Mouse (Mus musculus) CH12.LX (cell line): ENCODE measurements around the gene Milr1. TPM values are rescaled to one million over a fixed set of nuclear protein-coding genes. Genes with fewer than 3 reads are reported as not detected.

Experiments used
- DNase-seq: peaks from one replicate; pipeline ENCODE4 v3.0.0-alpha.2; 2013; ENCODE audit errors: extremely low read depth
- H3K27ac ChIP-seq: 2 replicates; pipeline ENCODE4 v1.5.1; 2012; ENCODE audit warnings: low read depth, mild to moderate bottlenecking, control low read depth, moderate library complexity; ENCODE audit not compliant: insufficient read depth
- H3K27me3 ChIP-seq: replicated peaks from 2 replicates; pipeline ENCODE3; 2012; ENCODE audit warnings: inconsistent platforms
- H3K36me3 ChIP-seq, 2 experiments: replicated peaks in 1 of 2; 2 replicates each; pipeline versions ENCODE3 to v1.6.1; 2012; ENCODE audit warnings: inconsistent platforms in 1 of 2, low read length in 1 of 2, mild to moderate bottlenecking in 1 of 2, mixed read lengths in 1 of 2, moderate library complexity in 1 of 2; ENCODE audit not compliant: control insufficient read depth in 1 of 2, insufficient read depth in 1 of 2
- H3K4me1 ChIP-seq, 2 experiments: 2 replicates each; pipeline ENCODE4 v1.6.1; 2012; ENCODE audit warnings: inconsistent platforms in 1 of 2, moderate library complexity in 1 of 2; ENCODE audit not compliant: insufficient read depth in 2 of 2, control insufficient read depth in 1 of 2
- H3K4me2 ChIP-seq: 2 replicates; pipeline ENCODE4 v1.6.1; 2012; ENCODE audit warnings: low read depth, mild to moderate bottlenecking, control low read depth; ENCODE audit not compliant: poor library complexity, insufficient read depth, severe bottlenecking
- H3K4me3 ChIP-seq, 3 experiments: fragments of 150-350 bp in 1 of 3; sonication (generic) in 1 of 3; replicated peaks in 1 of 3; 2 replicates each; pipeline versions ENCODE3 to v1.5.1; 2011 to 2012; ENCODE audit warnings: low read depth in 2 of 3, low read length in 2 of 3, mild to moderate bottlenecking in 2 of 3, moderate library complexity in 2 of 3, control low read depth in 1 of 3, improper control_type of control experiment in 1 of 3, inconsistent platforms in 1 of 3, mixed read lengths in 1 of 3; ENCODE audit not compliant: poor library complexity in 1 of 3
- H3K79me2 ChIP-seq: replicated peaks from 2 replicates; pipeline ENCODE4 v1.6.1; 2012; ENCODE audit warnings: mild to moderate bottlenecking, moderate library complexity; ENCODE audit not compliant: control insufficient read depth, poor library complexity, insufficient read depth, severe bottlenecking; ENCODE audit errors: extremely low read depth
- H3K9ac ChIP-seq: 2 replicates; pipeline ENCODE4 v1.6.1; 2012; ENCODE audit warnings: low read depth, mild to moderate bottlenecking, control low read depth, moderate library complexity; ENCODE audit not compliant: insufficient read depth
- H3K9me3 ChIP-seq: replicated peaks from 2 replicates; pipeline ENCODE3; 2012; ENCODE audit warnings: low read length, inconsistent platforms, mixed read lengths
- CHD1 ChIP-seq: IDR thresholded peaks from 2 replicates; pipeline ENCODE4 v1.6.1; 2012; ENCODE audit warnings: low read depth, low read length, improper control_type of control experiment, inconsistent platforms
- CHD2 ChIP-seq: IDR thresholded peaks from 2 replicates; pipeline ENCODE4 v1.6.1; 2011; ENCODE audit warnings: low read length, improper control_type of control experiment
- CTCF ChIP-seq, 2 experiments: IDR thresholded peaks in 1 of 2; conservative IDR thresholded peaks in 1 of 2; 2 replicates each; pipeline ENCODE4 v1.5.1; 2011 to 2012; ENCODE audit warnings: low read depth in 2 of 2, low read length in 2 of 2, improper control_type of control experiment in 1 of 2, inconsistent platforms in 1 of 2, mild to moderate bottlenecking in 1 of 2, moderate library complexity in 1 of 2
- ELF1 ChIP-seq: IDR thresholded peaks from 2 replicates; pipeline ENCODE4 v1.6.1; 2014; ENCODE audit warnings: low read depth, mild to moderate bottlenecking, inconsistent platforms, low read length, improper control_type of control experiment
- HCFC1 ChIP-seq: IDR thresholded peaks from 2 replicates; pipeline ENCODE4 v1.6.1; 2012; ENCODE audit warnings: low read depth, mild to moderate bottlenecking, inconsistent platforms, low read length, improper control_type of control experiment
- JUN ChIP-seq: IDR thresholded peaks from 2 replicates; pipeline ENCODE4 v1.6.1; 2011; ENCODE audit warnings: low read depth, mild to moderate bottlenecking, low read length, improper control_type of control experiment, moderate library complexity; ENCODE audit not compliant: insufficient read depth
- JUND ChIP-seq: conservative IDR thresholded peaks from 2 replicates; pipeline ENCODE4 v1.6.1; 2011; ENCODE audit warnings: low read depth, low read length, improper control_type of control experiment
- MYC ChIP-seq: IDR thresholded peaks from 2 replicates; pipeline ENCODE4 v1.6.1; 2011; ENCODE audit warnings: low read depth, mild to moderate bottlenecking, improper control_type of control experiment, low read length
- NRF1 ChIP-seq: IDR thresholded peaks from 2 replicates; pipeline ENCODE4 v1.6.1; 2014; ENCODE audit warnings: low read depth, mild to moderate bottlenecking, inconsistent platforms, low read length, improper control_type of control experiment, moderate library complexity
- PAX5 ChIP-seq: IDR thresholded peaks from 2 replicates; pipeline ENCODE4 v1.6.1; 2012; ENCODE audit warnings: low read length, inconsistent platforms, mixed read lengths
- RCOR1 ChIP-seq: conservative IDR thresholded peaks from 2 replicates; pipeline ENCODE4 v1.6.1; 2012; ENCODE audit warnings: low read depth, mild to moderate bottlenecking, inconsistent platforms, low read length, improper control_type of control experiment
- TBP ChIP-seq: conservative IDR thresholded peaks from 2 replicates; pipeline ENCODE4 v1.6.1; 2011; ENCODE audit warnings: low read depth, low read length, improper control_type of control experiment
- TCF12 ChIP-seq: IDR thresholded peaks from 2 replicates; pipeline ENCODE4 v1.6.1; 2014; ENCODE audit warnings: low read depth, mild to moderate bottlenecking, inconsistent platforms, low read length, improper control_type of control experiment
- USF1 ChIP-seq: IDR thresholded peaks from 2 replicates; pipeline ENCODE4 v1.6.1; 2014; ENCODE audit warnings: low read depth, mild to moderate bottlenecking, inconsistent platforms, low read length, improper control_type of control experiment
- USF2 ChIP-seq: conservative IDR thresholded peaks from 2 replicates; pipeline ENCODE4 v1.6.1; 2011; ENCODE audit warnings: low read depth, low read length, improper control_type of control experiment
- ZC3H11A ChIP-seq: IDR thresholded peaks from 2 replicates; pipeline ENCODE4 v1.6.1; 2012; ENCODE audit warnings: low read depth, mild to moderate bottlenecking, inconsistent platforms, low read length, improper control_type of control experiment
- ZKSCAN1 ChIP-seq: IDR thresholded peaks from 2 replicates; pipeline ENCODE4 v1.6.1; 2012; ENCODE audit warnings: low read depth, inconsistent platforms, low read length, improper control_type of control experiment, borderline replicate concordance
- ZMIZ1 ChIP-seq: IDR thresholded peaks from 2 replicates; pipeline ENCODE4 v1.6.1; 2012; ENCODE audit warnings: low read depth, mild to moderate bottlenecking, inconsistent platforms, low read length, improper control_type of control experiment
- dilution Hi-C: fragments of 300-500 bp; cut with MboI; formaldehyde crosslinking; loops from 2 replicates; pipeline ENCODE4 v1.14.3; 2020; ENCODE audit warnings: low sequenced_read_pairs; ENCODE audit not compliant: extremely low pct_unique_long_range_greater_than_20kb, extremely low pct_ligation_motif_present
- in situ Hi-C: fragments of 300-500 bp; cut with MboI; formaldehyde crosslinking; loops from 3 replicates; pipeline ENCODE4 v1.14.3; 2019; ENCODE audit warnings: low sequenced_read_pairs, low pct_ligation_motif_present, low pct_unique_long_range_greater_than_20kb, mixed read lengths
- polyA plus RNA-seq: library from polyadenylated mRNA; unstranded; fragments of >175 nt; gene quantifications from 2 replicates; pipeline ENCODE4 v1.2.1, GENCODE M21; 2012; ENCODE audit warnings: low read depth; ENCODE audit not compliant: insufficient read length
- total RNA-seq, 2 experiments: library from RNA; depleted of rRNA; stranded (reverse); fragments of 300-350 nt in 1 of 2; fragments of >200 nt in 1 of 2; gene quantifications; 2 replicates each; pipeline ENCODE4 v1.2.3; 2012 to 2014

Gene Milr1
- total and polyA plus RNA-seq, 3 experiments, result 22.0 to 41.2 (median 35.4) TPM

DNA sequence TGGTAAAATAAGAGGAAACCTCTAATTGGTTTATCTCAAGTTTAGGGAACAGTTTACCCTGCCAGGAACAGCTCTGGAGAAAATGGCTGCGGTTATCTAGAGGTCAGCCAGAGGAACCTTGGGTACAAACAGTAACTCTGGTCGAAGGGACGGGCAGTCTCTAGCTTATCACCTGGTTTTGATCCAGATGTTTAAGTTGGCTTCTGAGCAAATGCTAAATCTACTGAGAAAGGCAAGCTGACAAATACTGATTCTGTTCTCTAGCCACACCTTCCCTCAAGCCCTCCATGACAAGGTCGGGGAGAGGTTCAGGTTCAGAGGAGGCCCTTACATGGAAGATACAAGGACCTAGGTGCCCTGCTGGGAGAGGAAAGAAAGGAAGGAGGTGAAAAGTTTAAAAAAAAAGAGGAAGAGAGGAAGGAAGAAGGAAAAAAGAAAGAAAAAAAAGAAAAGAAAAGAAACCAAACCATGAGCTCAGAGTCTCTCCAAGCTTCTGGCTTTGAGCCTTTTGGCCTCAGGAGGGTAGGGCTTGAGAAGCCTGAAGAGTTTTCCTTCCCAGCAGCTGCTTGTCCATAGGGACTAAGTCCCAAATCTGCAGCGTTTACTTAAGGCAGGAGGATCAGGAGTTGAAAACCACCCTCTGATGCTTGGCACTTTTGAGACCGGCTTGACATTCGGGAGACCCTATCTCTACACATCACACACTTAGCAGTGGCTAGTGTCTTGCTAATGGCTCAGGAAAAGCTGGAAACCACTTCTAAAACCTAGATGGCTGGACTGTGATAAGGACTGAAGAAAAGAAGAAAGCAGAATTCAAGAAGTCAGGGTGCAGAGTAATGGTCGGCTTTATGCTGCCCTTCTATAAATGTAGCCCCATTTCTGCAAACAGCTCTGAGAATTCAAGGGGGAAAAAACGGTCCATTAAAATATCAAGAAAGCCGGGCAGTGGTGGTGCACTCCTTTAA is 22.3 kb upstream of the Milr1 start:
- H3K4me1 ChIP-seq, result peaks cover 2 to 28% of the 10 kb centered on the region in 2 experiments
- no peak for TF ChIP-seq CHD1
- no peak for TF ChIP-seq JUN
- TF ChIP-seq ELF1, result no peak
- TF ChIP-seq RCOR1, result no peak
- TF ChIP-seq MYC, result no peak
- no peak for TF ChIP-seq USF2
- no peak for TF ChIP-seq ZC3H11A
- TF ChIP-seq ZMIZ1, result no peak
- TF ChIP-seq CTCF (conservative IDR thresholded peaks at IDR 0.05 in 1 of 2, IDR thresholded peaks at IDR 0.05 in 1 of 2; ENCODE audit: low read depth in 2 of 2, low read length in 2 of 2), result no peak
- no peak for TF ChIP-seq USF1
- TF ChIP-seq PAX5, result no peak
- no peak for TF ChIP-seq TCF12
- H3K27me3 ChIP-seq, result no peaks in the 10 kb centered on the region
- dilution Hi-C loops (no loop called here), in situ Hi-C loops (no loop called here)
- H3K27ac ChIP-seq, result no peak overlapping the region
- H3K4me2 ChIP-seq, result no peak overlapping the region
- H3K79me2 ChIP-seq, result no peaks in the 10 kb centered on the region; the same call in 1 of the 2 replicates
- H3K4me3 ChIP-seq, result no peak overlapping the region
- peaks cover 16 to 32% of the 10 kb centered on the region in 2 experiments for H3K36me3 ChIP-seq
- peaks cover 12% of the 10 kb centered on the region for H3K9me3 ChIP-seq
- no peak overlapping the region for H3K9ac ChIP-seq
- no peak for DNase-seq

DNA sequence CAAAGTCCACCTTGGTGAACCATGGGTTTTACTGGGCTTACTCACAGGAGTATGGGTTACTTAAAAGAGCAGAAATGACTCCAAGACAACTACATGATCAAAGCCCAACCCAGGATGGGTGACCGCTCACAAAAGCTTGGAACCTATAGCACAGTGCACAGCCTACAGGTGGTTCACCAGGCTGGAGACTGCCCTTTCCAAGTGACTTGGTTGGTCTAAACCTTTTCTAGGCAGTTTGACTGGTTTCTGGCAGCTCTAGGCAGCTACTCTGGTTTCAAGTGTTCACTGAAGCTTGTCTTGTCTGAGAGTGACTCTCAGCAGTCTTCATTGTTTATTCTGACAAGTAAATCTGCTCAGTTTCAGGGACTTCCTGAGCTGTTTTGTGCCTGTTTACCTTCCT is 21.4 kb upstream of the Milr1 start:
- Histone ChIP-seq H3K36me3 (peaks cover 16 to 35% of the 10 kb centered on the region in 2 experiments), H3K9ac (no peak overlapping the region), H3K27ac (no peak overlapping the region), H3K4me3 (no peak overlapping the region), H3K79me2 (no peaks in the 10 kb centered on the region; the same call in none of the 2 replicates), H3K4me1 (peaks cover 0 to 29% of the 10 kb centered on the region in 2 experiments; a peak in 2 of 4 replicates), H3K9me3 (peaks cover 12% of the 10 kb centered on the region), H3K4me2 (no peak overlapping the region), H3K27me3 (no peaks in the 10 kb centered on the region)
- DNase-seq, result no peak
- dilution Hi-C loops (no loop called here), in situ Hi-C loops (no loop called here)
- TF ChIP-seq HCFC1 (no peak), ELF1 (no peak), NRF1 (no peak), CHD2 (no peak), JUND (no peak), ZKSCAN1 (no peak), TBP (no peak), TCF12 (no peak)
